Mouse (Mus musculus): ENCODE data around the gene Efcab7. TPM values are rescaled to one million over a fixed set of nuclear protein-coding genes. Genes with fewer than 3 reads are reported as not detected.

Gene Efcab7
- polyA plus RNA-seq, 1 experiment: not detected

DNA sequence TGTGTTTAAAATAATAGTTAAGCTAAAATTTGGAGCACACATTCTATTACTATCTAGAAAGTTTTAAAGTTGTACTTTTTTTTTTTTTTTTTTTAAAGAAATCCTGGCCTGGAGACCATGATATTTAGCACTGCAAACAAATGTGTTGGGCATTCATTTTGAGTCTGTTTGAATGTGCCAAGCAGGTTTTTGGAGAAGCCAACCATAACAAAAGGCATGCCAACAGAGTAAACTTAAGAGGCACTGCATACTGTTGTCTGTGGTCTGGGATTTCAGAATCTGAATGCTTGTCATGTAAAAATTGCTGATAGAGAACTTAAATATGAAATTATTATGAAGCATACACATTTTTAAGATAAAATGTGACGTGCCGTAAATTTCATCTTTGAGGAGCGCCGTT lies 128.2 kb downstream of the Efcab7 start:
- no peak overlapping the region for H3K27ac ChIP-seq (ENCODE audit: insufficient read depth, low read depth, low read length)
- peaks cover 9% of the 10 kb centered on the region for H3K4me1 ChIP-seq (ENCODE audit: control insufficient read depth, insufficient read depth, low read length)
- WGBS: 96% methylated on average over 4 of the region's 4 CpGs
- no peak for TF ChIP-seq CTCF (IDR thresholded peaks at IDR 0.05; ENCODE audit: insufficient read depth, low read depth, low read length)
- TF ChIP-seq POLR2A (IDR thresholded peaks at IDR 0.05; ENCODE audit: insufficient read depth, low read depth, low read length): no peak
- H3K4me3 ChIP-seq (ENCODE audit: insufficient read depth, low read depth, low read length): no peak overlapping the region

GRCm38 (mm10) chr4:99958084-99958815 lies 129.3 kb downstream of the Efcab7 start:
- Histone ChIP-seq H3K4me1 (ENCODE audit: control insufficient read depth, insufficient read depth, low read length) (peaks cover 9% of the 10 kb centered on the region), H3K4me3 (ENCODE audit: insufficient read depth, low read depth, low read length) (no peak overlapping the region), H3K27ac (ENCODE audit: insufficient read depth, low read depth, low read length) (no peak overlapping the region)
- TF ChIP-seq POLR2A (IDR thresholded peaks at IDR 0.05; ENCODE audit: insufficient read depth, low read depth, low read length): no peak
- no peak for TF ChIP-seq CTCF (IDR thresholded peaks at IDR 0.05; ENCODE audit: insufficient read depth, low read depth, low read length)
- 86% methylated on average over 7 of the region's 7 CpGs for WGBS

DNA sequence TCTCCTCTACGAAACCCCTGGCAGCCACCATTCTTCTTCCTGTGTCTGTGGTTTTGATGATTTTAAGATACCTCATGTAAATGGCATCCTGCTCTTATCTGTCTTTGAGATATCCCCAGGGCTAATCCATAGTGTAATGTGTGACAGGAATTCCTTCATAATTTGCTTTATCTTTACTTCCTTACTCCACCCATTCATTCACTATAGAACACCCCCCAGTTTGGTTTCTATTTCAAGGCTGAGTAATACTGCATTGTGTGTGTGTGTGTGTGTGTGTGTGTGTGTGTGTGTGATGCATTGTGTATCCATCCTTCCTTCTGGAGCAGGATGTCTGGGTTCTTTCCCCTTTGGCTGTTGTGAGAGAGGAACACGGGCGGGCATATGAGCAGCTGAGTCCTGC lies 130.3 kb downstream of the Efcab7 start:
- WGBS: 93% methylated on average over 3 of the region's 3 CpGs
- peaks cover 6% of the 10 kb centered on the region; the same call in 1 of the 2 replicates for H3K4me1 ChIP-seq (ENCODE audit: control insufficient read depth, insufficient read depth, low read length)
- H3K27ac ChIP-seq (ENCODE audit: insufficient read depth, low read depth, low read length): no peak overlapping the region
- H3K4me3 ChIP-seq (ENCODE audit: insufficient read depth, low read depth, low read length): no peak overlapping the region
- no peak for TF ChIP-seq POLR2A (IDR thresholded peaks at IDR 0.05; ENCODE audit: insufficient read depth, low read depth, low read length)
- no peak for TF ChIP-seq CTCF (IDR thresholded peaks at IDR 0.05; ENCODE audit: insufficient read depth, low read depth, low read length)

Other genes with a start within 250 kb of the Efcab7 start
- gene Foxd3, start 172.9 kb upstream of the Efcab7 start, polyA plus RNA-seq (2012; ENCODE audit: insufficient read depth, insufficient read length, low replicate concordance, missing spikeins): not detected in 2 replicates
- not detected in 2 replicates for gene Alg6, start 113.5 kb upstream of the Efcab7 start, polyA plus RNA-seq (2012; ENCODE audit: insufficient read depth, insufficient read length, low replicate concordance, missing spikeins)
- gene Pgm1, start 100.2 kb downstream of the Efcab7 start, polyA plus RNA-seq (2012; ENCODE audit: insufficient read depth, insufficient read length, low replicate concordance, missing spikeins): not detected in 2 replicates
- gene Itgb3bp, start 100.6 kb downstream of the Efcab7 start, polyA plus RNA-seq (2012; ENCODE audit: insufficient read depth, insufficient read length, low replicate concordance, missing spikeins): not detected in 2 replicates